Mouse (Mus musculus): ENCODE measurements around the gene Dennd1a.

- TF ChIP-seq CTCF (IDR thresholded peaks at IDR 0.05; ENCODE audit: insufficient read depth, low read length) (no peak), POLR2A (IDR thresholded peaks at IDR 0.05; ENCODE audit: borderline replicate concordance, extremely low read depth, low read depth, low read length) (no peak)
Measured at GRCm38 (mm10) chr2:38100289-38100688, 186.9 kb downstream of the Dennd1a start.
